In the genomic region with DNA sequence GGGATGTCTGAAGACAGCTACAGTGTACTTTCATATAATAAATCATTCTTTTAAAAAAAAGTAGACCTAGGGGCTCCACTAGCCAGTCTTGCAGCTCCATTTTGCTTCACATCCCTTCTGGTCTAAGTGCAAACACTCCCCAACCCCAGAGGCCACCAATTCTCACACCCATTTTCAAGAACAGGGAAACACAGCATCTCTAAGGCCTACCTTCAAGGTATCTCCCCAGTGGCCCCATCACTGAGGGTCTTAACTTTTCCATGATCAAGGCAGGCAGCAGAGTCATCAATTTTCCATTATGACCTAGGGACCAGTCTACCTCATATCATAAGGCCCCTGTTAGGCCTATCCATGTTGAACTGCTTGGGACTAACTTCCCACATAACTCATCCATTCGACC, we compare ENCODE assay signal across 9 mouse cellular contexts. TPM values are rescaled to one million over a fixed set of nuclear protein-coding genes. Genes with fewer than 3 reads are reported as not detected.
DNase-seq lines count a peak whose midpoint lies in the region; ATAC-seq and TF ChIP-seq lines count a peak whose summit lies in the region.
"Had no signal": no experiment of that assay in that cellular context is flagged by ENCODE, and none has a peak within 500 bp of the region (broad histone marks: within the 10 kb centered on the region; RNA-seq: fewer than 3 reads in every experiment).

No protein-coding gene starts in this region.

- no peaks in the 10 kb centered on the region for H3K27me3 ChIP-seq in heart, embryonic 15.5 days
- no peaks in the 10 kb centered on the region for H3K27me3 ChIP-seq in C2C12 (ENCODE audit: control insufficient read depth, insufficient read depth, insufficient read length)
- no peaks in the 10 kb centered on the region for H3K27me3 ChIP-seq in embryonic facial prominence, embryonic 15.5 days
- no peaks in the 10 kb centered on the region for H3K27me3 ChIP-seq in limb, embryonic 15.5 days

- ATAC-seq in heart, embryonic 15.5 days (replicated peaks; ENCODE audit: insufficient number of reproducible peaks, insufficient read depth, low FRiP score, low read depth) = no peak
- ATAC-seq in embryonic facial prominence, embryonic 15.5 days (ENCODE audit: insufficient number of reproducible peaks, low FRiP score, low TSS enrichment, low read depth) = no peak
- no peak for ATAC-seq in limb, embryonic 15.5 days (ENCODE audit: insufficient number of reproducible peaks, low FRiP score, low TSS enrichment, low read depth)

- intact Hi-C loops in heart, postnatal 36 days (cut with DNase I) = loop anchor here (5.0 kb wide), 2 partner anchors 111 to 139 kb away; a partner anchor contains a TSS

- H3K4me3 ChIP-seq in heart, embryonic 15.5 days = peak overlapping the region; percentile 81; the same call in 1 of the 2 replicates
- H3K4me3 ChIP-seq in C2C12 (ENCODE audit: insufficient read depth, poor library complexity, severe bottlenecking) = peak overlapping the region; percentile 83
- H3K4me3 ChIP-seq in embryonic facial prominence, embryonic 15.5 days (replicated peaks) = peak overlapping the region; percentile 85; the same call in 1 of the 2 replicates
- H3K4me3 ChIP-seq in limb, embryonic 15.5 days = peak overlapping the region; percentile 75
- H3K4me3 ChIP-seq in layer of hippocampus, adult 2 months = no peak overlapping the region

- no peak for DNase-seq in heart, postnatal 36 days
- DNase-seq in layer of hippocampus, adult 2 months (ENCODE audit: low spot score in 2 of 2) = no peak
- DNase-seq in ovary, postnatal 10 days (ENCODE audit: low spot score) = no peak
- DNase-seq in layer of hippocampus, postnatal 10 days (ENCODE audit: low spot score in 2 of 2) = no peak
- DNase-seq: thymus, adult 2 months had no signal

- peak overlapping the region; percentile 71 for H3ac ChIP-seq in C2C12 (ENCODE audit: control insufficient read depth, insufficient read length, low read depth)

- no peak for TF ChIP-seq CTCF in C2C12 (IDR thresholded peaks at IDR 0.05; ENCODE audit: control insufficient read depth, insufficient read depth, insufficient read length)
- TF ChIP-seq CTCF in layer of hippocampus, adult 2 months (conservative IDR thresholded peaks at IDR 0.05) = no peak

- peaks cover 34% of the 10 kb centered on the region for H3K79me2 ChIP-seq in C2C12 (ENCODE audit: control insufficient read depth, insufficient read depth)

- peak overlapping the region; percentile 6; the same call in 1 of the 2 replicates for H3K27ac ChIP-seq in heart, embryonic 15.5 days
- H3K27ac ChIP-seq in embryonic facial prominence, embryonic 15.5 days (replicated peaks) = no peak overlapping the region
- peak overlapping the region; percentile 19; the same call in 1 of the 2 replicates for H3K27ac ChIP-seq in limb, embryonic 15.5 days
- no peak overlapping the region for H3K27ac ChIP-seq in layer of hippocampus, adult 2 months

- H3K9ac ChIP-seq in heart, embryonic 15.5 days = no peak overlapping the region
- no peak overlapping the region for H3K9ac ChIP-seq in embryonic facial prominence, embryonic 15.5 days
- H3K9ac ChIP-seq in limb, embryonic 15.5 days = no peak overlapping the region

- no peaks in the 10 kb centered on the region for H3K9me3 ChIP-seq in heart, embryonic 15.5 days (replicated peaks)
- no peaks in the 10 kb centered on the region for H3K9me3 ChIP-seq in embryonic facial prominence, embryonic 15.5 days (replicated peaks)
- H3K9me3 ChIP-seq in limb, embryonic 15.5 days = no peaks in the 10 kb centered on the region

- H3K4me2 ChIP-seq in heart, embryonic 15.5 days = peak overlapping the region; percentile 70
- H3K4me2 ChIP-seq in embryonic facial prominence, embryonic 15.5 days (replicated peaks) = peak overlapping the region; percentile 75
- H3K4me2 ChIP-seq in limb, embryonic 15.5 days = peak overlapping the region; percentile 67

- 38% methylated on average over 1 of the region's 1 CpGs for whole genome bisulfite sequencing in heart, embryonic 15.5 days
- WGBS in embryonic facial prominence, embryonic 15.5 days = 27% methylated on average over 1 of the region's 1 CpGs
- WGBS in limb, embryonic 15.5 days = 39% methylated on average over 1 of the region's 1 CpGs

- peaks cover 17% of the 10 kb centered on the region for H3K4me1 ChIP-seq in heart, embryonic 15.5 days (replicated peaks)
- peaks cover 19% of the 10 kb centered on the region for H3K4me1 ChIP-seq in embryonic facial prominence, embryonic 15.5 days
- H3K4me1 ChIP-seq in limb, embryonic 15.5 days = peaks cover 17% of the 10 kb centered on the region

- H3K36me3 ChIP-seq in heart, embryonic 15.5 days = peaks cover 12% of the 10 kb centered on the region; the same call in 1 of the 2 replicates
- peaks cover 40% of the 10 kb centered on the region for H3K36me3 ChIP-seq in C2C12 (ENCODE audit: control insufficient read depth, insufficient read depth)
- H3K36me3 ChIP-seq in embryonic facial prominence, embryonic 15.5 days = peaks cover 5% of the 10 kb centered on the region; the same call in 1 of the 2 replicates
- peaks cover 20% of the 10 kb centered on the region; the same call in 1 of the 2 replicates for H3K36me3 ChIP-seq in limb, embryonic 15.5 days

- peaks cover 24% of the 10 kb centered on the region for H3K79me3 ChIP-seq in C2C12 (ENCODE audit: low read depth)

TF ChIP-seq in C2C12, 6 proteins besides CTCF, POLR2A, EP300 and RAD21:
- TF ChIP-seq FOSL1 (IDR thresholded peaks at IDR 0.05; ENCODE audit: insufficient read depth, low read length, poor library complexity, severe bottlenecking) = no peak

RNA-seq across cellular contexts. Expression of a gene that starts 2.0 kb away (rescaled TPM):
- polyA plus RNA-seq in heart, embryonic 15.5 days (2015; fragmentation: Nextera tagmentation; extraction: Ambion mirVana) = 29.2 and 44.7 TPM in 2 replicates
- 1 to 10 TPM; 6.4 to 7.2 TPM for total RNA-seq in heart, postnatal 36 days (2021)
- polyA plus RNA-seq in C2C12 (2012; fragmentation: generic; extraction: Trizol) = 110 TPM
- polyA plus RNA-seq in embryonic facial prominence, embryonic 15.5 days (2015; fragmentation: Nextera tagmentation; extraction: Ambion mirVana) = 66.6 and 69.8 TPM in 2 replicates
- 66.2 and 70.1 TPM in 2 replicates for polyA plus RNA-seq in limb, embryonic 15.5 days (2015; fragmentation: Nextera tagmentation; extraction: Ambion mirVana)
- total RNA-seq in layer of hippocampus, adult 2 months (2021) = 10 to 100 TPM; 12.8 to 13.6 TPM
- 10 to 100 TPM; 17.7 to 20.1 TPM for total RNA-seq in layer of hippocampus, postnatal 10 days (2021)

RNA-seq across cellular contexts. Expression of a gene that starts 22.1 kb away (rescaled TPM):
- 63.4 and 71.3 TPM in 2 replicates for polyA plus RNA-seq in heart, embryonic 15.5 days (2015; fragmentation: Nextera tagmentation; extraction: Ambion mirVana)
- 10 to 100 TPM; 25.0 to 28.8 TPM for total RNA-seq in heart, postnatal 36 days (2021)
- 55.1 TPM for polyA plus RNA-seq in C2C12 (2012; fragmentation: generic; extraction: Trizol)
- polyA plus RNA-seq in embryonic facial prominence, embryonic 15.5 days (2015; fragmentation: Nextera tagmentation; extraction: Ambion mirVana) = 74.1 and 75.7 TPM in 2 replicates
- polyA plus RNA-seq in limb, embryonic 15.5 days (2015; fragmentation: Nextera tagmentation; extraction: Ambion mirVana) = 61.4 and 68.3 TPM in 2 replicates
- 10 to 100 TPM; 20.7 to 26.0 TPM for total RNA-seq in layer of hippocampus, adult 2 months (2021)
- total RNA-seq in layer of hippocampus, postnatal 10 days (2021) = 10 to 100 TPM; 25.7 to 29.2 TPM

RNA-seq across cellular contexts. Expression of a gene that starts 48.2 kb away (rescaled TPM):
- polyA plus RNA-seq in heart, embryonic 15.5 days (2015; fragmentation: Nextera tagmentation; extraction: Ambion mirVana) = 1.5 and 2.0 TPM in 2 replicates
- under 1 TPM in 1 of 2 experiments, not detected in 1; 0.98 TPM for total RNA-seq in heart, postnatal 36 days (2021)
- 0.42 TPM for polyA plus RNA-seq in C2C12 (2012; fragmentation: generic; extraction: Trizol)
- 2.4 and 3.4 TPM in 2 replicates for polyA plus RNA-seq in embryonic facial prominence, embryonic 15.5 days (2015; fragmentation: Nextera tagmentation; extraction: Ambion mirVana)
- 1.8 and 2.7 TPM in 2 replicates for polyA plus RNA-seq in limb, embryonic 15.5 days (2015; fragmentation: Nextera tagmentation; extraction: Ambion mirVana)
- 1 to 10 TPM; 1.2 to 2.1 TPM for total RNA-seq in layer of hippocampus, adult 2 months (2021)
- total RNA-seq in layer of hippocampus, postnatal 10 days (2021) = 1 to 10 TPM; 1.8 to 2.6 TPM

Comparison
In these comparisons a context has a peak if more than half of its experiments do, and no peak if none do; other contexts are left out.
1. H3K27ac ChIP-seq: peak in heart, embryonic 15.5 days (single experiment) and limb, embryonic 15.5 days (single experiment); none in embryonic facial prominence, embryonic 15.5 days (single experiment) and layer of hippocampus, adult 2 months (single experiment).
2. Peak in every context shown above with its lines, with median percentiles within 50 percentile points of each other: H3K4me2 ChIP-seq.